Mouse (Mus musculus): ENCODE results near the gene Lipc.

Gene Lipc

DNA sequence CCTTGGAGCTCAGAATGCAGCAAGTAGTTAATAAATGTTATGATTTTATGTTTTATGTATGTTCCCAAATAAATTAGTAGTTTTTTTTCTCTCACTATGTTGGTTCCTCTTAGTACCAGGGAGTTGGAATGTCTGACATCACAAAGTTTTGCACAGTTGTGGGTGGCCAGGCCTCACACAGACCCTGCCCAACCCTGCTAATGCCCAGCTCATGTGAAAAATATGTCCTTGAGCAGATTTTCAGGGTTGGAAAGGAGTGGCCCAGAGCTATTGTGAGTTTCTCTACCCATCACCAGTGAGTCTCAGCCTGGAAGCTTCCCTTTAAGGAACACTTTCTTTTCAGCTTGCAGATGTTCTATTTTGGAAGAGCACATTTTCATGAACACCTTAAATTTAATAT, 24.3 kb downstream of the Lipc start:
- ChIA-PET CTCF (interaction anchor here in 2 of 4 experiments (0.7 to 1.4 kb wide), 4 partner anchors 35 to 373 kb away, joined by 3 to 4 read pairs (median 3); no protein-coding TSS in a partner anchor), POLR2A (interaction anchor here in 1 of 4 experiments (0.6 to 1.0 kb wide), 3 partner anchors 11 to 264 kb away, joined by 3 read pairs; no protein-coding TSS in a partner anchor)

GRCm38 (mm10) chr9:70926820-70927588, 25.0 kb downstream of the Lipc start:
- CTCF ChIA-PET, result interaction anchor here (0.5 to 1.4 kb wide), 9 partner anchors 36 to 374 kb away, joined by 3 to 5 read pairs (median 3); no protein-coding TSS in a partner anchor
- POLR2A ChIA-PET, result interaction anchor here in 3 of 4 experiments (0.6 to 1.8 kb wide), 8 partner anchors 11 to 270 kb away, joined by 3 to 7 read pairs (median 3); partner anchors contain the start of gene Mindy2 (in 1 of the 3)

- ChIA-PET POLR2A (interaction anchor here in 2 of 4 experiments (0.7 to 1.2 kb wide), 2 partner anchors 55 to 261 kb away, joined by 3 read pairs; no protein-coding TSS in a partner anchor), CTCF (interaction anchor here in 3 of 4 experiments (0.7 to 2.0 kb wide), 7 partner anchors 62 to 340 kb away, joined by 3 to 9 read pairs (median 4); no protein-coding TSS in a partner anchor)
Observed at GRCm38 (mm10) chr9:70925225-70925624, 26.8 kb downstream of the Lipc start.

DNA sequence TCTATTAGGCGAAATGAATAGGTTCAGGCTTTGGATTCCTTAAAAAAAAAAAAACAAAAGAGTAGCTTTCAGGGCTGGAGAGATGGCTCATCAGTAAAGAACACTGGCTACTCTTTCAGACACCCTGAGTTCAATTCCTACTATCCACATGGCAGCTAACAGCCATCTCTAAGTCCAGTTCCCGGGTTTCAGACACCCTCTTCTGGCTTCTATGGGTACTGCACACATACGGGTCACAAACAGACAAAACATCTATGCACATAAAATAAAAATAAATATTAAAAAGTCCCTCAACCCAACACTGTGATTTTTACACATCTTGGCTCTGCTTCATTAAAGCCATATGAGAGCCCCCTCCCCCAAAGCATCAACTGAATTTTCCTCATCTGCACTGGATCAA, 27.3 kb downstream of the Lipc start:
- POLR2A ChIA-PET, result interaction anchor here in 2 of 4 experiments (0.5 to 1.4 kb wide), 5 partner anchors 10 to 313 kb away, joined by 3 to 4 read pairs (median 3); partner anchors contain the start of gene Adam10 (in 1 of the 2)
- CTCF ChIA-PET, result interaction anchor here (0.6 to 2.0 kb wide), 12 partner anchors 10 to 340 kb away, joined by 3 to 9 read pairs (median 4); no protein-coding TSS in a partner anchor

- POLR2A ChIA-PET, result interaction anchor here in 1 of 4 experiments (0.6 kb wide), 1 partner anchor 11 kb away, joined by 3 read pairs; no protein-coding TSS in a partner anchor
- CTCF ChIA-PET, result no interaction called here
Observed at GRCm38 (mm10) chr9:70921781-70922565, 30.1 kb downstream of the Lipc start.

GRCm38 (mm10) chr9:70921132-70921531, 30.9 kb downstream of the Lipc start:
- CTCF ChIA-PET, result no interaction called here
- POLR2A ChIA-PET, result interaction anchor here in 1 of 4 experiments (0.6 kb wide), 1 partner anchor 11 kb away, joined by 3 read pairs; no protein-coding TSS in a partner anchor

- POLR2A ChIA-PET, result interaction anchor here in 2 of 4 experiments (0.6 to 1.5 kb wide), 3 partner anchors 9 to 77 kb away, joined by 3 to 4 read pairs (median 3); no protein-coding TSS in a partner anchor
- CTCF ChIA-PET, result interaction anchor here in 1 of 4 experiments (1.3 kb wide), 1 partner anchor 693 kb away, joined by 3 read pairs; no protein-coding TSS in a partner anchor
Observed at GRCm38 (mm10) chr9:70919271-70919670, 32.8 kb downstream of the Lipc start.

GRCm38 (mm10) chr9:70916516-70916915, 35.5 kb downstream of the Lipc start:
- CTCF ChIA-PET, result interaction anchor here in 2 of 4 experiments (0.5 to 0.8 kb wide), 2 partner anchors 13 to 69 kb away, joined by 3 read pairs; no protein-coding TSS in a partner anchor
- POLR2A ChIA-PET, result no interaction called here

DNA sequence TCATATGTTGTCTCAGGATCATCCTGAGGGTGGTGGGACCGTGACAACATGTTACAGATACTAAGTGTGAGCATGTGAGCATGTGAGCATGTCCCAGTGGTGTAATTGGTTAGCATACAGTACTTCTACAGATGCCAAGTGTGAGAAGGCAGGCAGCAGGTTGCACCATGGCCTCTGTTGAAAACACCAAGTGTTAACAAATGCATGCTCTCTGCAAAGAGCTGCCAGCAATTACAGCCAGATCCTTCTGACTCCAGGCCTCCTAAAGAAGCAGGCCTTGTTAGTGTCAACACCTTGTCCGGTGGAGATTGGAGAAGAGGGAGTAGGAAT, 36.7 kb downstream of the Lipc start:
- CTCF ChIA-PET, result interaction anchor here in 1 of 4 experiments (0.9 to 1.0 kb wide), 2 partner anchors 9 to 15 kb away, joined by 3 read pairs; no protein-coding TSS in a partner anchor
- POLR2A ChIA-PET, result no interaction called here

GRCm38 (mm10) chr9:70914659-70915355, 37.2 kb downstream of the Lipc start:
- POLR2A ChIA-PET, result interaction anchor here in 1 of 4 experiments (0.5 to 1.0 kb wide), 2 partner anchors 10 to 1197 kb away, joined by 3 read pairs; partner anchors contain the start of gene Tcf12
- CTCF ChIA-PET, result interaction anchor here in 1 of 4 experiments (0.9 to 1.0 kb wide), 2 partner anchors 9 to 15 kb away, joined by 3 read pairs; no protein-coding TSS in a partner anchor

DNA sequence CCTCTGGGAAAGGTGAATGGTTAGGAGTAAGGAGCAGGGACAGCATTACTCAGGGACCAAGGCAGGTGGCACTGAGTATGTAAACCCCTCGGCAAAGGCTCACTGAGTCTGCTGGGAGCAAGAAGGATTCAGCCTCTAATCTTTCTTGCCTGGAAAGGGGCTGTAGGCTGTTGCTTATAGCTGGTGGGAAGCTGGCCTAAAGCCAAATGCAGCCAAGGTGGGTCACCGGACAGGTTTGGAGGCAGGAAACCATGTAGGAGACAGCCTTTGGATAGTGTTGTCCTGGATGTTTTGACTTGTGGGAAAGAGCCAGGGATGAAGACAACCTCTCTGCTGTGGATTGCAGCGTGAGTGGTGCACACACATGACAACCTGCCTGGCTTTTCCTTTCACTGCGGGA, 40.9 kb downstream of the Lipc start:
- ChIA-PET CTCF (no interaction called here), POLR2A (interaction anchor here in 2 of 4 experiments (1.1 to 1.4 kb wide), 2 partner anchors 9 to 11 kb away, joined by 3 to 8 read pairs; no protein-coding TSS in a partner anchor)

DNA sequence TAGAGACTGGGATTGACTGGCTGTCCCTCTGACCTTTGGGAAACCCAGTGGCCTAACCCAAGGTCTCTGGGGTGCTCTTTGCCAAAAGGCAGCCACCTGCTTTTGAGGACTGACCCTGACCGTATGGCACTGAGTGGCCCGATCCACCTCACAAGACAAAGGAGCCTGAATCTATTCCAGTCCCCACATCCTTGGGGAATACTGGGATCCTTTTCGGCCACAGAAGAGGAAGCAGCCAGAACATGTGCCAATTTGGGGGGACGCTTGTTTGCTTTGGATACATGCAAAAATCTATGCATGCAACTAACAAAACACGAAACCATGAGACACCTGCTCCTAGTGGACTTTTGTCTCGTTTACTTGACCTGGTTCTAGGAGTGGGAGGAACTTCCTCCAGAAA, 41.7 kb downstream of the Lipc start:
- POLR2A ChIA-PET, result interaction anchor here in 3 of 4 experiments (0.6 to 1.2 kb wide), 9 partner anchors 9 to 363 kb away, joined by 3 to 7 read pairs (median 3); partner anchors contain the start of gene Mindy2 (in 1 of the 3)
- CTCF ChIA-PET, result interaction anchor here in 1 of 4 experiments (0.5 kb wide), 1 partner anchor 550 kb away, joined by 3 read pairs; no protein-coding TSS in a partner anchor

- CTCF ChIA-PET, result interaction anchor here in 2 of 4 experiments (0.6 to 0.9 kb wide), 2 partner anchors 325 to 1266 kb away, joined by 3 to 5 read pairs; no protein-coding TSS in a partner anchor
- POLR2A ChIA-PET, result interaction anchor here in 1 of 4 experiments (0.6 to 2.3 kb wide), 11 partner anchors 9 to 416 kb away, joined by 3 to 8 read pairs (median 3); no protein-coding TSS in a partner anchor
Observed at GRCm38 (mm10) chr9:70902821-70903730, 49.0 kb downstream of the Lipc start.

DNA sequence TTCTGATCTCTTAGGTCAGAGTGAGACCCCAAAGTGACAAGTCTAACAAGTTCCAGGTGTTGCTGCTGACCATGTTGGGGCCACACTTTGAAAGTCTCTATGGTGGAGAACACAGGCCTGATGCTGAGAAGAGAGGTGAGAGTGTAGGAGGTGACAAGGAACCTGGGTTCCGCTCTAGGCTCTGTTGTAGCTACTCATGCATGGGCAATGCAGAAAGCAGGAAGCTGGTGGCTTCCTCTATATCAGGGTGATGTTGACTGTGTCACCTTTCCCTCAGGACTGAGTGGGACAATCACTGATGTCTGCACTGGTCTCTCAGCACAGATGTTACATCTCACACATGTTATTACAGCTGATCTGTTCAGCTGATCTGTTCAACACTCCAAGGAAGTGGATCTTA, 57.8 kb downstream of the Lipc start:
- ChIA-PET POLR2A (interaction anchor here in 1 of 4 experiments (0.9 to 1.5 kb wide), 2 partner anchors 8 to 17 kb away, joined by 3 to 4 read pairs; no protein-coding TSS in a partner anchor), CTCF (no interaction called here)

DNA sequence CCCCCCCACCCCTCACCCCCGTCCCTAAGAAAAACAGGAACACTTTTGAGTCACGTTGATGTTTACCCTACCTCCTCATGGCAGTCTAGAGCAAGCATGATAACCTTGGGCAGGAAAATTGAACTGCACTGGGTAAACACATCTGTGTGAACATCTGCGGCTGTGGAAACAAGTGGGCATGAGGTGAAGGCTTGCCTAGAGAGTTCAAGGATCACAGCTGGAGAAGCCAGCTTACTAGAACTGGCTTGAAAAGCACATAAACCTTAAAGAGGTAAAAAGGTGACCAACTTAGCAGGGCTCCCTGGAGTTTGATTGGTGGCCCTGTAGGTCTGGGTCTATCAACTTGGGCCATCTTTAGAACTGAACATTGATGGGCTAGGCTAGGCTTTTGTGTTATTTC, 58.5 kb downstream of the Lipc start:
- CTCF ChIA-PET, result no interaction called here

GRCm38 (mm10) chr9:70892627-70893026, 59.4 kb downstream of the Lipc start:
- ChIA-PET POLR2A (interaction anchor here in 2 of 4 experiments (0.8 to 1.3 kb wide), 4 partner anchors 9 to 37 kb away, joined by 3 to 4 read pairs (median 4); no protein-coding TSS in a partner anchor), CTCF (no interaction called here)

More for the DNA sequence above, 58.5 kb downstream of the Lipc start:
- POLR2A ChIA-PET, result no interaction called here

All from embryonic stem cell, embryonic (primary cell).